Mouse (Mus musculus) embryonic facial prominence, embryonic 11.5 days (tissue): Measurements from ENCODE around the gene Abraxas2. TPM values are rescaled to one million over a fixed set of nuclear protein-coding genes. Genes with fewer than 3 reads are reported as not detected.

ENCODE experiments used
- ATAC-seq: fragments of 200-750 bp; cut with Nextera tagmentation; replicated peaks from 2 replicates; pipeline ENCODE4 v1.8.0; 2017; ENCODE audit warnings: low read depth; ENCODE audit not compliant: insufficient number of reproducible peaks, low FRiP score, low TSS enrichment
- DNase-seq: peaks from one replicate; pipeline ENCODE4 v3.0.0-alpha.2; 2015; ENCODE audit warnings: low spot score
- H3K27ac ChIP-seq: fragments of 300-500 bp; sonication (generic); replicated peaks from 2 replicates; pipeline ENCODE4 v1.5.1; 2014; ENCODE audit warnings: mild to moderate bottlenecking, low read depth, low read length, control low read depth
- H3K27me3 ChIP-seq: fragments of 300-500 bp; sonication (generic); 2 replicates; pipeline ENCODE4 v1.6.1; 2014; ENCODE audit warnings: mild to moderate bottlenecking, low read length, moderate library complexity, mixed read lengths; ENCODE audit not compliant: control insufficient read depth, insufficient read depth
- H3K36me3 ChIP-seq: fragments of 300-500 bp; sonication (generic); replicated peaks from 2 replicates; pipeline ENCODE4 v1.6.1; 2014; ENCODE audit warnings: low read depth, mild to moderate bottlenecking, low read length, moderate library complexity, mixed read lengths; ENCODE audit not compliant: control insufficient read depth, insufficient read depth
- H3K4me1 ChIP-seq: fragments of 300-500 bp; sonication (generic); 2 replicates; pipeline ENCODE4 v1.6.1; 2014; ENCODE audit warnings: low read length, mixed read lengths; ENCODE audit not compliant: control insufficient read depth, insufficient read depth
- H3K4me2 ChIP-seq: fragments of 300-500 bp; sonication (generic); 2 replicates; pipeline ENCODE4 v1.6.1; 2014; ENCODE audit warnings: low read depth, mild to moderate bottlenecking, control low read depth, low read length, moderate library complexity
- H3K4me3 ChIP-seq: fragments of 300-500 bp; sonication (generic); 2 replicates; pipeline ENCODE4 v1.5.1; 2014; ENCODE audit warnings: low read depth, low read length, control low read depth
- H3K9ac ChIP-seq: fragments of 300-500 bp; sonication (generic); replicated peaks from 2 replicates; pipeline ENCODE4 v1.6.1; 2014; ENCODE audit warnings: mild to moderate bottlenecking, control low read depth, low read length
- H3K9me3 ChIP-seq: fragments of 300-500 bp; sonication (generic); replicated peaks from 2 replicates; pipeline ENCODE4 v1.6.1; 2016; ENCODE audit warnings: mild to moderate bottlenecking, low read length, inconsistent platforms, mixed read lengths; ENCODE audit not compliant: control insufficient read depth
- WGBS: fragments of 180-500 bp; shearing (Covaris S2); extraction: QIAGEN DNeasy Blood & Tissue Kit; methylation state at CpG from one replicate; pipeline ENCODE4 v1.1.7; 2014; 5-methylcytosine and 5-hydroxymethylcytosine counted together
- polyA plus RNA-seq: library from polyadenylated mRNA; unstranded; fragments of >200 nt; fragmentation: Nextera tagmentation; extraction: Ambion mirVana; gene quantifications from 2 replicates; pipeline ENCODE4 v1.2.1, GENCODE M21; 2014

Abraxas2 gene
- polyA plus RNA-seq, 1 experiment from 2014 or later: 41.3 TPM

DNA sequence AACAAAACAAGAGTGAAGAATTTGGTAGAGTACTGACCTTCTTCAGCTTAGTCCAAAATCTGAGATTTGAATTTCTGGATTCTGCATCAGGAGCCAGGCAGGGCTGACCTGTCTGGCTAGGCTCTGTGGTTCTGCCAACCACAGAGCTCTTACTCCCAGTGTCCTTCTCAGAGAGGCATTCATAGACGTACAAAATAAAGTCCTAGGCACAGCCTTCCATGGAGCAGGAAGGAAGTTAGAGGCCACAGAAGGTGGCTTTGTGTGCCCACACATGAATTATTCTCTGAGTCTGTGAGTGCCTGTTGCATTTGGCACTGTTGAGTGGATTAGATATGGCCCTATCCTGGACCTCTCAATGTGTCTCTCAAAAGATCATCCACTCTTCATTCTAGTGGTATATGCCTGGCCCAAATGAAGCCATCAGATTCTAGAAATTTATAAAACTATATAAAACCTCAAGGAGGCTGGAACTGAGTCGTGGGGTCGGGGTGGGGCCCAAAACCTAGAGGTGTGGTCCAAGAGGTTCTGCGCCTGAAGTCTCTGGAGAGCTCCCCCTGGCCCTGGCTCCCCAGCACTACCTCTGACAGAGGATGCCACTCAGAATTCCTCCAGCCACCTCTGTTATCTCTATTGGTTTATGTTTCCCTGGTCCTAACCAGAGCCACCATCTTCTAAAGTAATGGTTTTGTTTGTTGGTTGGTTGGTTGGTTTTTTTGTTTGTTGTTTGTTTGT, 29.7 kb downstream of the Abraxas2 start:
- ATAC-seq: no peak
- WGBS: 64% methylated on average over 4 of the region's 4 CpGs

GRCm38 (mm10) chr7:132889691-132890090, 30.7 kb downstream of the Abraxas2 start:
- H3K27me3 ChIP-seq: no peaks in the 10 kb centered on the region
- H3K4me1 ChIP-seq: no peaks in the 10 kb centered on the region
- H3K36me3 ChIP-seq: no peaks in the 10 kb centered on the region; the same call in 1 of the 2 replicates
- H3K4me2 ChIP-seq: no peak overlapping the region
- no peak overlapping the region for H3K27ac ChIP-seq
- H3K4me3 ChIP-seq: no peak overlapping the region
- no peak for DNase-seq
- WGBS: 94% methylated on average over 8 of the region's 8 CpGs
- no peak overlapping the region for H3K9ac ChIP-seq
- ATAC-seq: no peak
- H3K9me3 ChIP-seq: no peaks in the 10 kb centered on the region

More for the DNA sequence above, 29.7 kb downstream of the Abraxas2 start:
- H3K4me1 ChIP-seq: no peaks in the 10 kb centered on the region
- H3K9ac ChIP-seq: no peak overlapping the region
- no peaks in the 10 kb centered on the region for H3K27me3 ChIP-seq
- no peaks in the 10 kb centered on the region for H3K9me3 ChIP-seq
- DNase-seq: no peak
- H3K36me3 ChIP-seq: no peaks in the 10 kb centered on the region; the same call in 1 of the 2 replicates
- no peak overlapping the region for H3K4me2 ChIP-seq
- H3K4me3 ChIP-seq: no peak overlapping the region
- no peak overlapping the region for H3K27ac ChIP-seq

- no peak for DNase-seq
- Histone ChIP-seq H3K4me1 (no peaks in the 10 kb centered on the region), H3K36me3 (no peaks in the 10 kb centered on the region), H3K4me2 (no peak overlapping the region), H3K4me3 (no peak overlapping the region), H3K27me3 (no peaks in the 10 kb centered on the region), H3K9me3 (no peaks in the 10 kb centered on the region), H3K9ac (no peak overlapping the region), H3K27ac (no peak overlapping the region)
- WGBS: 82% methylated on average over 5 of the region's 5 CpGs
- no peak for ATAC-seq
Measured at GRCm38 (mm10) chr7:132890201-132890600, 31.2 kb downstream of the Abraxas2 start.

DNA sequence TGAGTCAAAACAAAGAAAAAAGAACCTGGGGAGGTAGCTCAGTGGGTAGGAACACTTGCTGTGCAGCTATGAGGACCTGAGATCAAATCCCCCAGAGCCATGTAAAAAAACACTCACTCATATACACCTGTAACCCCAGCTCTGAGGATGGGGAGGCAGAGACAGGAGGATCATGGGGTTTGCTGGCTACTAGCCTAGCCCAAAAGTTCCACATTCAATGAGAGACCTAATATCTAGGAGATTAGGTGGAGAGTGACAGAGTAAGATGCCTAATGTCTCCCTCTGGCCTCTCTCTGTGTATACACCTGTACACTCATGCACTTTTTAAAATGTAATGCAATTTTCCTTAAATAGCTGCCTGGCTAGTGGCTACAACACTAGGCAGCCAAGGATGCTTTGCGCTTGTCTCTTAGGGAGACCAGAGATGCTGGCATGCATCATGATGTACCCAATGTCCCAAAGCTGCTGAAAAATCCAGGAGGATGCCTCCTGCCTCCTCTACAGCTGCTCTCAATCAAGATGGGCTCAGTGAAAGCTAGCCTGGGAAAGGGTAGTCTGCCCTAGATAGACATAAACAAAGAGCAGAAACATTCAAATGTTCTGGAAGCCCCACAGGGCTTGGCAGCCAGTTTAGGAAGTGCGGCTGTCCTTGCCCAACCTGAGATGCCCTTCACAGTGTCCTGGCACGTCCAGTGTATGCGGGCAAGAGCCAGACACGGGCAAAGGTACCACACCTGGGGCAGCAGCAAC, 32.7 kb downstream of the Abraxas2 start:
- DNase-seq (no peak), ATAC-seq (no peak)
- Histone ChIP-seq H3K27ac (no peak overlapping the region), H3K9me3 (no peaks in the 10 kb centered on the region), H3K4me3 (no peak overlapping the region), H3K36me3 (no peaks in the 10 kb centered on the region), H3K27me3 (no peaks in the 10 kb centered on the region), H3K4me1 (no peaks in the 10 kb centered on the region), H3K9ac (no peak overlapping the region), H3K4me2 (no peak overlapping the region)
- 85% methylated on average over 5 of the region's 5 CpGs for WGBS

GRCm38 (mm10) chr7:132892311-132892661, 33.3 kb downstream of the Abraxas2 start:
- WGBS: 69% methylated on average over 4 of the region's 4 CpGs
- DNase-seq (no peak), ATAC-seq (no peak)
- Histone ChIP-seq H3K27me3 (no peaks in the 10 kb centered on the region), H3K4me1 (no peaks in the 10 kb centered on the region), H3K27ac (no peak overlapping the region), H3K4me3 (no peak overlapping the region), H3K36me3 (no peaks in the 10 kb centered on the region), H3K9ac (no peak overlapping the region), H3K4me2 (no peak overlapping the region), H3K9me3 (no peaks in the 10 kb centered on the region)

DNA sequence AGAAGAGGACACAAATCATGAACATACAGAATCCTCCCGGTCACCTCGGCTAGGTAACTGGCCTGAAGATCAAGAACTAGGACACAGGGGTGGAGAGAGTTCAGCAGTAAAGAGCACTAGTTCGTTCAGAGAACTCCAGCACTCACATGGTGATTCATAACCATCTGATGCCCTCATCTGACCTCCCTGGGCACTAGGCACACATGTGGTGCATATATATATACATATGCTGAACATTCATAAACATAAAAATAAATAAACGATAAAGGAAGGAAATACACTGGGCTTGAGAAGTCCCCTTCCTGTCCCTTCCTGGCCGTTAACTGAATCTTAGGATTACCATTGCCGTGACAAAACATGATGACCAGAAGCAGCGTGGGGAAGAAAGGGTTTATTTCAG, 33.8 kb downstream of the Abraxas2 start:
- Histone ChIP-seq H3K9me3 (no peaks in the 10 kb centered on the region), H3K9ac (no peak overlapping the region), H3K4me3 (no peak overlapping the region), H3K4me2 (no peak overlapping the region), H3K4me1 (no peaks in the 10 kb centered on the region), H3K27ac (no peak overlapping the region), H3K27me3 (no peaks in the 10 kb centered on the region), H3K36me3 (no peaks in the 10 kb centered on the region)
- 79% methylated on average over 7 of the region's 7 CpGs for WGBS
- DNase-seq (no peak), ATAC-seq (no peak)

DNA sequence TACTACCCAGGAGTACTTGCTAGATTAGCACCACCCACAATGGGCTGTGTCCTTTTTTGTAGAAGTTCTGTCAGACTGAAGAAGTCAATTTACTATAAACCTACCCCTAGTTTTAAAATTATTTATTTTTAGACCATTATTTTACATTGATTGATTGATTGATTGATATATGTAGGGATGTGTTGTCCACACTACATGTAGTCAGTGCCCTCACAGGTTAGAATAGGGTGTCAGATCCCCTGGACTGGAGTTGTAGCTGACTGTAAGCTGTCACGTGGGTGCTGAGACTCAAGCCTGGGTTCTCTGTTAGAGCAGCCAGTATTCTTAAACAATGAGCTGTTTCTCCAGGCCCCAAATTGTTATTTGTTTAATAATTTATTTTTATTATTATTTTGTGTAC, 34.3 kb downstream of the Abraxas2 start:
- H3K27me3 ChIP-seq: no peaks in the 10 kb centered on the region
- H3K9me3 ChIP-seq: no peaks in the 10 kb centered on the region
- no peak overlapping the region for H3K27ac ChIP-seq
- no peaks in the 10 kb centered on the region for H3K36me3 ChIP-seq
- whole genome bisulfite sequencing: 87% methylated on average over 1 of the region's 1 CpGs
- no peaks in the 10 kb centered on the region for H3K4me1 ChIP-seq
- no peak overlapping the region for H3K4me3 ChIP-seq
- no peak overlapping the region for H3K4me2 ChIP-seq
- ATAC-seq: no peak
- no peak overlapping the region for H3K9ac ChIP-seq
- DNase-seq: no peak

- no peak overlapping the region for H3K9ac ChIP-seq
- H3K4me2 ChIP-seq: no peak overlapping the region
- H3K9me3 ChIP-seq: no peaks in the 10 kb centered on the region
- H3K4me1 ChIP-seq: no peaks in the 10 kb centered on the region
- 80% methylated on average over 7 of the region's 7 CpGs for WGBS
- H3K36me3 ChIP-seq: no peaks in the 10 kb centered on the region
- DNase-seq: no peak
- no peak for ATAC-seq
- no peak overlapping the region for H3K4me3 ChIP-seq
- H3K27ac ChIP-seq: no peak overlapping the region
- H3K27me3 ChIP-seq: no peaks in the 10 kb centered on the region
Measured at GRCm38 (mm10) chr7:132894841-132895555, 36.0 kb downstream of the Abraxas2 start.
